Mouse (Mus musculus): ENCODE measurements at regions not wholly inside any gene's neighbourhood (a gene's known extent, or its start where the extent isn't known, plus 50 kb on each side); places are given as distances from the start of the nearest gene placed in this dataset.

DNA sequence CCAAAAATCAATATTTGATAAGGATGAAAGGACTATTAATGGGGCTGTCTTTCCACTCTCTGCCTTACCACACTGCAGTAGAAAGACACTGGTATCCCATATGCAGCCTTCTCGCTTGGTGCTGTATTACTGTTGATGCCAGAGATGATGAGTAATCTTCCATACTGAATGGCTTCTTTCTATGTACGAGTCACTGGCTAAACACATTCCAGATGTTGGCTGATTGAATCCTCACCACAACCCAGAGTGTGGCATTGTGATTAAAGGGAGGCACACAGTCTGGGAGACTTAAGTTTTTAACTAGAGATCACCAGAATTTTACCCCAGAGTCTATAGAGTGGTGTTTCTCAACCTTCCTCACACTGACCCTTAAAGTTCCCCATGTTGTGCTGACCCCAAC is 84.9 kb upstream of the Ank start:
- no peak overlapping the region for H3K4me3 ChIP-seq (ENCODE audit: low read depth, low read length)
- no peaks in the 10 kb centered on the region for H3K4me1 ChIP-seq (ENCODE audit: control insufficient read depth, insufficient read depth, low read length)
- H3K27ac ChIP-seq (ENCODE audit: low read depth, low read length): no peak overlapping the region
- no peak overlapping the region for H3K4me2 ChIP-seq (ENCODE audit: low read depth, low read length)
- no peaks in the 10 kb centered on the region for H3K36me3 ChIP-seq (ENCODE audit: control insufficient read depth, insufficient read depth, low read length)
- ATAC-seq (ENCODE audit: low read depth): no peak
- H3K9me3 ChIP-seq (ENCODE audit: control insufficient read depth, low read length): no peaks in the 10 kb centered on the region
- no peaks in the 10 kb centered on the region for H3K27me3 ChIP-seq (ENCODE audit: control insufficient read depth, insufficient read depth, low read length)
- 87% methylated on average over 2 of the region's 2 CpGs for WGBS
- H3K9ac ChIP-seq (replicated peaks; ENCODE audit: low read depth, low read length): no peak overlapping the region

DNA sequence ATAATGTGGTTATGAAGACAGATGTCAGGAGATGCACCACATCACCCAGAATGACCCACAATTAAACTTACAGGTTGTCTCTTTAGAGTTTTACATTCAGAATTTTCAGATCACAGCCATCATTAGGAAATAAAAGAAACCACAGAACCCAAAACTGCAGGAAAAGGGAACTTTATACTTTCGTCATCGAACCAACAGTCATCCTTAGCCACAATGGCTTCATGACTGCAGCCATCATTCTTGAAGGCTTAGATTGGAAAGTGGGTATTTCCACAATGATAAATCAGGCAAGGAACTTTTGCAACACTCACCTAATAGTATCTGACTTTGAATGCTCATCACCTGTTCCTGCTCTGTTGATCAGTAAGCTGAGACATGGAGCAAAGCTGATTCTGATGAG is 75.9 kb upstream of the Ank start:
- ATAC-seq (ENCODE audit: low read depth): no peak
- H3K4me1 ChIP-seq (ENCODE audit: control insufficient read depth, insufficient read depth, low read length): no peaks in the 10 kb centered on the region
- H3K27ac ChIP-seq (ENCODE audit: low read depth, low read length): no peak overlapping the region
- no peaks in the 10 kb centered on the region for H3K36me3 ChIP-seq (ENCODE audit: control insufficient read depth, insufficient read depth, low read length)
- no peaks in the 10 kb centered on the region for H3K9me3 ChIP-seq (ENCODE audit: control insufficient read depth, low read length)
- no peaks in the 10 kb centered on the region for H3K27me3 ChIP-seq (ENCODE audit: control insufficient read depth, insufficient read depth, low read length)
- no peak overlapping the region for H3K4me2 ChIP-seq (ENCODE audit: low read depth, low read length)
- WGBS: 95% methylated on average over 2 of the region's 2 CpGs
- no peak overlapping the region for H3K4me3 ChIP-seq (ENCODE audit: low read depth, low read length)
- H3K9ac ChIP-seq (replicated peaks; ENCODE audit: low read depth, low read length): no peak overlapping the region

DNA sequence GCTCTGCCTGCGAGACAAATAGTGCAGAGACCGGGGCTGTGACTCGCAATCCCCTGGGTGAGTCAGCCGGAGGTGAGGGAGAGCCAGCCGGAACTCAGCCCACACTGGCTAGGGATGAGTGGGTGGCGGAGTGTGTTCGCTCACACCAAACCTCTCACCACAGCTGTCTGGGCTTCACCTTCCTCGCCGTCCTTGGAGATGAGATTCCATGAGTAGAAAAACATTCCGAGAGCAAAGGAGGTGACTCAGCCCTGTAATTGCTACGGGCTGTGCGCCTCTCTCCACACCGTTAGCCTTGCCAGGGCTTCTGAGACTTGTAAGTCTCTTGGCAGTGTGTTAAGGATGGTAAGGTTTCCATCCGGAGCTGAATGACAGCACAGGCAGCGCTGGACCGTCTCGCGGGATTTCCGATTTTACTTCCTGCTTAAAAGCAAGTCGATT is 60.7 kb upstream of the Ank start:
- H3K9me3 ChIP-seq (ENCODE audit: control insufficient read depth, low read length): no peaks in the 10 kb centered on the region
- H3K4me3 ChIP-seq (ENCODE audit: low read depth, low read length): no peak overlapping the region
- WGBS: 85% methylated on average over 20 of the region's 20 CpGs
- no peaks in the 10 kb centered on the region for H3K4me1 ChIP-seq (ENCODE audit: control insufficient read depth, insufficient read depth, low read length)
- no peak overlapping the region for H3K27ac ChIP-seq (ENCODE audit: low read depth, low read length)
- no peak overlapping the region for H3K9ac ChIP-seq (replicated peaks; ENCODE audit: low read depth, low read length)
- H3K36me3 ChIP-seq (ENCODE audit: control insufficient read depth, insufficient read depth, low read length): no peaks in the 10 kb centered on the region
- no peak for ATAC-seq (ENCODE audit: low read depth)
- no peak overlapping the region for H3K4me2 ChIP-seq (ENCODE audit: low read depth, low read length)
- H3K27me3 ChIP-seq (ENCODE audit: control insufficient read depth, insufficient read depth, low read length): no peaks in the 10 kb centered on the region

DNA sequence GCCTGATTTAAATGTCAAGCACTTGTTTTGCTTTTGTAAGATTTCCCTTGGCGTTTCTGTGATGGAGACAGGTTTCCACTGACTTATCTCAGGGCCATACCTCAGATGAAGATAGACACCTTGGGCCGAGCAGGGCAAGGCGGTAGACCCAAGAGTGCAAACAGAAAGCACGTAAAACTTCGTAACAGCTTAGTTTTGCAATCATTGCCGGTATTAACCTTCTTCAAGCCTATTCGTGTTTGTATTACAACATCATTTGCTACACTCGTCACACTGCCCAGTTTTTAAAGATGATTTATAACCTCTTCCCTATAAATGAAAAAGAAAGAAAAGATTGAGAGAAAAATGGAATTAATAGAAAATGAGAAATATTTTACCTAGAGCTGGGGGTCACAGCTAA is 56.6 kb upstream of the Ank start:
- H3K36me3 ChIP-seq (ENCODE audit: control insufficient read depth, insufficient read depth, low read length): no peaks in the 10 kb centered on the region
- H3K4me2 ChIP-seq (ENCODE audit: low read depth, low read length): no peak overlapping the region
- H3K9ac ChIP-seq (replicated peaks; ENCODE audit: low read depth, low read length): no peak overlapping the region
- H3K27ac ChIP-seq (ENCODE audit: low read depth, low read length): no peak overlapping the region
- no peak for ATAC-seq (ENCODE audit: low read depth)
- H3K4me3 ChIP-seq (ENCODE audit: low read depth, low read length): no peak overlapping the region
- H3K4me1 ChIP-seq (ENCODE audit: control insufficient read depth, insufficient read depth, low read length): no peaks in the 10 kb centered on the region
- no peaks in the 10 kb centered on the region for H3K27me3 ChIP-seq (ENCODE audit: control insufficient read depth, insufficient read depth, low read length)
- WGBS: 92% methylated on average over 8 of the region's 8 CpGs
- no peaks in the 10 kb centered on the region for H3K9me3 ChIP-seq (ENCODE audit: control insufficient read depth, low read length)

DNA sequence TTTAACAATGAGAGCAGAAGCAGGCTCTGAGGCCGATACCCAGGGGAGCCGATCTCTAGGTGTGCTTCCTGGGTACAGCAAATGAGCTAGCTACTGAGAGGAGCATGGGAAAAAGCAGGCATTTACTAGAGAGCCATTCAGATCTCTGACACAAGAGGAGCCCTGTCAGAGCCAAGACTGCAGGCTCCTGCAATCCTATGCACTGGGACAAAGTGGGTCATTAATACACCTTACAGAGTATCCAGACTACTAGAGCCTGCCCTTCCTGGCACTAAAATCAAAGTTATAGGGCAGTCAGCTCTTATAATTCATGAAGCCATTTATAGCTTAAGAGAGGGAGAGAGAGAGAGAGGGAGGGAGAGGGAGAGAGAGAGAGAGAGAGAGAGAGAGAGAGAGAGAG is 54.2 kb upstream of the Ank start:
- ATAC-seq (ENCODE audit: low read depth): peak; percentile 63
- Histone ChIP-seq H3K27ac (ENCODE audit: low read depth, low read length) (no peak overlapping the region), H3K27me3 (ENCODE audit: control insufficient read depth, insufficient read depth, low read length) (no peaks in the 10 kb centered on the region), H3K36me3 (ENCODE audit: control insufficient read depth, insufficient read depth, low read length) (no peaks in the 10 kb centered on the region), H3K4me3 (ENCODE audit: low read depth, low read length) (no peak overlapping the region), H3K4me1 (ENCODE audit: control insufficient read depth, insufficient read depth, low read length) (no peaks in the 10 kb centered on the region), H3K9ac (replicated peaks; ENCODE audit: low read depth, low read length) (no peak overlapping the region), H3K4me2 (ENCODE audit: low read depth, low read length) (no peak overlapping the region), H3K9me3 (ENCODE audit: control insufficient read depth, low read length) (no peaks in the 10 kb centered on the region)
- 90% methylated on average over 2 of the region's 2 CpGs for WGBS

DNA sequence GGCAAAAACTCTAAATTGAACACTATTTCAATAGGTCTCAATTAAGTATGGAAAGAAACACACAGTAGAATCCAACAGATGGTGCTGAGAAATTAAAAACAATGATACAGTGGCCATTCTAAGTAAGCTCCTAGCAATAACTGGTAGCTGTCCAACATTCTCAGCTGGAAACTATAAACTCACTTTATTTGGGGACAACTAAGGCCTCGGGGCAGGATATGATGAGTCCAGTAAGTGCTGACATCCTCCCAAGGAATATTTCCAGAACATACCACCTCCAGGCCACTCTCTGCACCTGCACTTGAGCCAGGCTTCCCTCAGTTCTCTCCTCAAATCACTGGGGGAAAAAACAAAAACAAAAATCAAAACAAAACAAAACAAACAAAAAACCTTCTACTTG is 53.7 kb upstream of the Ank start:
- Histone ChIP-seq H3K4me2 (ENCODE audit: low read depth, low read length) (no peak overlapping the region), H3K36me3 (ENCODE audit: control insufficient read depth, insufficient read depth, low read length) (no peaks in the 10 kb centered on the region), H3K9me3 (ENCODE audit: control insufficient read depth, low read length) (no peaks in the 10 kb centered on the region), H3K27ac (ENCODE audit: low read depth, low read length) (no peak overlapping the region), H3K9ac (replicated peaks; ENCODE audit: low read depth, low read length) (no peak overlapping the region), H3K4me3 (ENCODE audit: low read depth, low read length) (no peak overlapping the region), H3K27me3 (ENCODE audit: control insufficient read depth, insufficient read depth, low read length) (no peaks in the 10 kb centered on the region), H3K4me1 (ENCODE audit: control insufficient read depth, insufficient read depth, low read length) (no peaks in the 10 kb centered on the region)
- no peak for ATAC-seq (ENCODE audit: low read depth)
- WGBS: 67% methylated on average over 1 of the region's 1 CpGs

DNA sequence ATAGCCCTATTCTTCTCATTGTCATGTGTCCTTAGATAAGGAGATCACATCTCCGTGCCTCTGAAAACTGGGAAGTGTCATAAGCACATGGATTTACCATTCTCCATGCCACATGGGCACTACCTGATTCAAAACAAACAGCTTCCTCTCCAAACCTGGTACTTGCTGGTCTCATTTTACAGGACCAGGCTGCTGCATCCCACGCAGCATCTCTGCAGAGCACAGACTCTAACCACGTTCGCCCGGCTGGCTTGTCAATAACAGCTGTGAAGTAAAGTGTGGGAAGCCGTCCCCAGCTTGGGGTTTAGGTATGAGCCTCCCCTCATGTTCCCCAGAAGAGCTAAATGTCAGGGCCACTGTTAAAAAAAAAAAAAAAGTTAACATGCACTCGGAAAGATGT is 53.0 kb upstream of the Ank start:
- Histone ChIP-seq H3K4me2 (ENCODE audit: low read depth, low read length) (no peak overlapping the region), H3K27ac (ENCODE audit: low read depth, low read length) (no peak overlapping the region), H3K4me3 (ENCODE audit: low read depth, low read length) (no peak overlapping the region), H3K9ac (replicated peaks; ENCODE audit: low read depth, low read length) (no peak overlapping the region), H3K27me3 (ENCODE audit: control insufficient read depth, insufficient read depth, low read length) (no peaks in the 10 kb centered on the region), H3K4me1 (ENCODE audit: control insufficient read depth, insufficient read depth, low read length) (no peaks in the 10 kb centered on the region), H3K9me3 (ENCODE audit: control insufficient read depth, low read length) (no peaks in the 10 kb centered on the region), H3K36me3 (ENCODE audit: control insufficient read depth, insufficient read depth, low read length) (no peaks in the 10 kb centered on the region)
- ATAC-seq (ENCODE audit: low read depth): no peak
- WGBS: 90% methylated on average over 7 of the region's 7 CpGs

DNA sequence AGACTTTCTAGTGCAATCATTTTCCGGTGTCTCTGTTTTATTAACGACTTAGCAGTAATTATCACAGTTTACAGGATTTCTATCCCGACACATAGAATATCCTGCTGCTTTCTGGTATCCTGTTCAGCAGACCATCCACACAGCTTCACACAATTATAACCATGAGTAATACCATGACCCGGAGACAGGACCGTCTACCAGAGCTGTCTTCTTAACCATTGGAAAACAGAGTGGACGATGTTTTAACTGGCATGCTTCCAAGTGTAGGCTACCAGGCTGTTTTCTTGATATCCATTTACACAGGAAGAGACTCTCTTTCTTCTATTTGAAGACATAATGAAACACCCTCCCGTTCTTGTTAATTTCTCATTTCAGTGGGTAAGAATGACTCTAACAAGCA is 51.7 kb upstream of the Ank start:
- no peak overlapping the region for H3K4me2 ChIP-seq (ENCODE audit: low read depth, low read length)
- H3K27ac ChIP-seq (ENCODE audit: low read depth, low read length): no peak overlapping the region
- H3K4me3 ChIP-seq (ENCODE audit: low read depth, low read length): no peak overlapping the region
- H3K4me1 ChIP-seq (ENCODE audit: control insufficient read depth, insufficient read depth, low read length): no peaks in the 10 kb centered on the region
- 71% methylated on average over 7 of the region's 7 CpGs for WGBS
- H3K27me3 ChIP-seq (ENCODE audit: control insufficient read depth, insufficient read depth, low read length): no peaks in the 10 kb centered on the region
- H3K9me3 ChIP-seq (ENCODE audit: control insufficient read depth, low read length): no peaks in the 10 kb centered on the region
- ATAC-seq (ENCODE audit: low read depth): no peak
- no peak overlapping the region for H3K9ac ChIP-seq (replicated peaks; ENCODE audit: low read depth, low read length)
- no peaks in the 10 kb centered on the region for H3K36me3 ChIP-seq (ENCODE audit: control insufficient read depth, insufficient read depth, low read length)

Data from neural tube, embryonic 14.5 days (tissue).